Mouse (Mus musculus) MEL (cell line): ENCODE measurements around the gene Glipr2. TPM values are rescaled to one million over a fixed set of nuclear protein-coding genes. Genes with fewer than 3 reads are reported as not detected.

Source experiments
- DNase-seq: peaks from one replicate; pipeline ENCODE4 v3.0.0; 2011; ENCODE audit warnings: low read depth, low spot score
- H3K27ac ChIP-seq: 2 replicates; pipeline ENCODE4 v1.5.1; 2012; ENCODE audit warnings: low read depth, mild to moderate bottlenecking, control low read depth, low read length, moderate library complexity; ENCODE audit not compliant: control insufficient read depth
- H3K27me3 ChIP-seq, 2 experiments: fragments of 150-350 bp in 1 of 2; sonication (generic) in 1 of 2; 2 replicates each; pipeline ENCODE4 v1.6.1; 2012; ENCODE audit warnings: low read length in 2 of 2, mild to moderate bottlenecking in 2 of 2, improper control_type of control experiment in 1 of 2, moderate library complexity in 1 of 2; ENCODE audit not compliant: insufficient read depth in 2 of 2, control insufficient read depth in 1 of 2
- H3K36me3 ChIP-seq, 2 experiments: 2 replicates each; pipeline ENCODE4 v1.6.1; 2012 to 2014; ENCODE audit warnings: low read length in 2 of 2, improper control_type of control experiment in 1 of 2, inconsistent platforms in 1 of 2, mild to moderate bottlenecking in 1 of 2; ENCODE audit not compliant: insufficient read depth in 2 of 2, control insufficient read depth in 1 of 2
- H3K4me1 ChIP-seq, 2 experiments: fragments of 150-350 bp in 1 of 2; sonication (generic) in 1 of 2; 2 replicates each; pipeline ENCODE4 v1.6.1; 2012; ENCODE audit warnings: low read length in 2 of 2, improper control_type of control experiment in 1 of 2, mild to moderate bottlenecking in 1 of 2; ENCODE audit not compliant: insufficient read depth in 2 of 2, control insufficient read depth in 1 of 2
- H3K4me3 ChIP-seq, 2 experiments: fragments of 150-350 bp in 1 of 2; sonication (generic) in 1 of 2; 2 replicates each; pipeline ENCODE4 v1.5.1; 2012; ENCODE audit warnings: low read depth in 2 of 2, low read length in 2 of 2, mild to moderate bottlenecking in 2 of 2, moderate library complexity in 2 of 2, control low read depth in 1 of 2, improper control_type of control experiment in 1 of 2; ENCODE audit not compliant: control insufficient read depth in 1 of 2, insufficient read depth in 1 of 2
- H3K79me2 ChIP-seq: 2 replicates; pipeline ENCODE4 v1.6.1; 2012; ENCODE audit warnings: mild to moderate bottlenecking, low read length, moderate library complexity; ENCODE audit not compliant: control insufficient read depth, poor library complexity, insufficient read depth
- H3K9ac ChIP-seq: 2 replicates; pipeline ENCODE4 v1.6.1; 2012; ENCODE audit warnings: low read depth, mild to moderate bottlenecking, control low read depth, low read length, moderate library complexity; ENCODE audit not compliant: control insufficient read depth, poor library complexity, severe bottlenecking
- H3K9me3 ChIP-seq: fragments of 150-350 bp; sonication (generic); replicated peaks from 2 replicates; pipeline ENCODE4 v1.6.1; 2012; ENCODE audit warnings: mild to moderate bottlenecking, low read length, improper control_type of control experiment, moderate library complexity; ENCODE audit not compliant: insufficient read depth
- EP300 ChIP-seq, 2 experiments: IDR thresholded peaks; 2 replicates each; pipeline ENCODE4 v1.6.1; 2011; ENCODE audit warnings: improper control_type of control experiment in 2 of 2, low read length in 2 of 2, low read depth in 1 of 2, mild to moderate bottlenecking in 1 of 2
- MAFK ChIP-seq: IDR thresholded peaks from 2 replicates; pipeline ENCODE4 v1.6.1; 2011; ENCODE audit warnings: low read depth, mild to moderate bottlenecking, low read length, improper control_type of control experiment, borderline replicate concordance
- MAX ChIP-seq: IDR thresholded peaks from 2 replicates; pipeline ENCODE4 v1.6.1; 2011; ENCODE audit warnings: low read length, improper control_type of control experiment
- POLR2AphosphoS5 ChIP-seq: IDR thresholded peaks from 2 replicates; pipeline ENCODE4 v1.6.1; 2012; ENCODE audit warnings: low read depth, borderline replicate concordance, mild to moderate bottlenecking, inconsistent platforms, low read length, moderate library complexity, mixed read lengths
- UBTF ChIP-seq: IDR thresholded peaks from 2 replicates; pipeline ENCODE4 v1.6.1; 2012; ENCODE audit warnings: low read depth, mild to moderate bottlenecking, inconsistent platforms, low read length, improper control_type of control experiment, moderate library complexity, borderline replicate concordance; ENCODE audit not compliant: insufficient read depth
- USF2 ChIP-seq, 2 experiments: IDR thresholded peaks; 2 replicates each; pipeline ENCODE4 v1.6.1; 2011 to 2012; ENCODE audit warnings: improper control_type of control experiment in 2 of 2, low read length in 2 of 2, borderline replicate concordance in 1 of 2, inconsistent platforms in 1 of 2, low read depth in 1 of 2, mild to moderate bottlenecking in 1 of 2; ENCODE audit not compliant: insufficient read depth in 1 of 2
- ZC3H11A ChIP-seq: IDR thresholded peaks from 2 replicates; pipeline ENCODE4 v1.6.1; 2012; ENCODE audit warnings: low read depth, mild to moderate bottlenecking, inconsistent platforms, low read length, improper control_type of control experiment
- polyA plus RNA-seq, 2 experiments: library from polyadenylated mRNA; stranded (reverse) in 1 of 2; unstranded in 1 of 2; fragments of >175 nt in 1 of 2; fragments of >200 nt in 1 of 2; gene quantifications; 2 replicates each; pipeline versions ENCODE4 v1.2.1 to v1.2.4; 2012; ENCODE audit warnings: low replicate concordance in 2 of 2, low read depth in 1 of 2; ENCODE audit not compliant: insufficient read length in 2 of 2, insufficient read depth in 1 of 2, missing spikeins in 1 of 2
- total RNA-seq: library from RNA; depleted of rRNA; stranded (reverse); fragments of 300-350 nt; gene quantifications from 2 replicates; pipeline ENCODE4 v1.2.3, GENCODE M21; 2012

Glipr2 gene
- total and polyA plus RNA-seq, 3 experiments = 22.8 to 25.0 TPM; not detected in 1

GRCm38 (mm10) chr4:44012376-44013367 lies 55.5 kb downstream of the Glipr2 start (continued):
- TF ChIP-seq MAFK = no peak

- peak; percentile 37 for DNase-seq
- peak overlapping the region; percentile 94 for H3K9ac ChIP-seq
- H3K4me3 ChIP-seq = peak overlapping the region; percentile 80 to 93
- no peaks in the 10 kb centered on the region for H3K27me3 ChIP-seq
- no peak for TF ChIP-seq USF2 (IDR thresholded peaks at IDR 0.05; ENCODE audit: borderline replicate concordance in 1 of 2, insufficient read depth in 1 of 2, low read depth in 1 of 2, low read length in 2 of 2)
- 0 out of 4 replicates have a peak, but pooled peaks of 1 of the 2 experiments have one; percentile 9 for TF ChIP-seq EP300 (IDR thresholded peaks at IDR 0.05; ENCODE audit: low read depth in 1 of 2, low read length in 2 of 2)
- peak; percentile 50; the same call in 1 of the 2 replicates for TF ChIP-seq MAX
- peaks cover 63% of the 10 kb centered on the region for H3K79me2 ChIP-seq
- H3K36me3 ChIP-seq = peaks cover 7 to 30% of the 10 kb centered on the region in 2 experiments
- H3K27ac ChIP-seq = no peak overlapping the region
- H3K4me1 ChIP-seq = peaks cover 2 to 34% of the 10 kb centered on the region in 2 experiments; a peak in 3 of 4 replicates
- H3K9me3 ChIP-seq = no peaks in the 10 kb centered on the region
Observed at GRCm38 (mm10) chr4:44013391-44014070, 56.3 kb downstream of the Glipr2 start.

GRCm38 (mm10) chr4:44016071-44016470 lies 58.9 kb downstream of the Glipr2 start:
- H3K79me2 ChIP-seq = peaks cover 78% of the 10 kb centered on the region
- no peaks in the 10 kb centered on the region for H3K27me3 ChIP-seq
- no peak overlapping the region for H3K4me3 ChIP-seq
- peaks cover 21% of the 10 kb centered on the region in 2 experiments for H3K36me3 ChIP-seq
- H3K9me3 ChIP-seq = no peaks in the 10 kb centered on the region
- H3K4me1 ChIP-seq = peaks cover 2 to 24% of the 10 kb centered on the region in 2 experiments; a peak in 3 of 4 replicates
- no peak overlapping the region for H3K9ac ChIP-seq
- H3K27ac ChIP-seq = no peak overlapping the region
- TF ChIP-seq POLR2AphosphoS5 = no peak
- peak; percentile 19 for DNase-seq

GRCm38 (mm10) chr4:44016791-44017190 lies 59.6 kb downstream of the Glipr2 start:
- no peak overlapping the region for H3K27ac ChIP-seq

More at GRCm38 (mm10) chr4:44016791-44017190, 59.6 kb downstream of the Glipr2 start:
- H3K27me3 ChIP-seq = no peaks in the 10 kb centered on the region
- H3K4me3 ChIP-seq = no peak overlapping the region
- H3K36me3 ChIP-seq = peaks cover 17 to 25% of the 10 kb centered on the region in 2 experiments
- no peaks in the 10 kb centered on the region for H3K9me3 ChIP-seq
- no peak overlapping the region for H3K9ac ChIP-seq
- DNase-seq = no peak
- peaks cover 2 to 20% of the 10 kb centered on the region in 2 experiments; a peak in 3 of 4 replicates for H3K4me1 ChIP-seq
- peaks cover 83% of the 10 kb centered on the region for H3K79me2 ChIP-seq
- TF ChIP-seq ZC3H11A (no peak), UBTF (no peak)
